Mouse (Mus musculus) urinary bladder, adult 2 months (tissue): ENCODE measurements around the gene Fn1. TPM values are rescaled to one million over a fixed set of nuclear protein-coding genes. Genes with fewer than 3 reads are reported as not detected.
A peak's percentile ranks its signal among the peaks of the same experiment; 100 is the strongest.

Experiments used
- DNase-seq: peaks from one replicate; pipeline ENCODE4 v3.0.0; 2022; ENCODE audit warnings: low spot score
- polyA plus RNA-seq: library from polyadenylated mRNA; depleted of rRNA; stranded (reverse); fragments of >200 nt; gene quantifications from 2 replicates; pipeline ENCODE4 v1.2.3, GENCODE M21; 2012

The Fn1 gene
- polyA plus RNA-seq, 1 experiment, result 689 TPM

- no peak for DNase-seq
Measured at GRCm38 (mm10) chr1:71606600-71607325, 46.2 kb downstream of the Fn1 start.

- no peak for DNase-seq
Measured at GRCm38 (mm10) chr1:71605751-71606150, 47.2 kb downstream of the Fn1 start.

- DNase-seq, result no peak
Measured at GRCm38 (mm10) chr1:71595365-71595764, 57.6 kb downstream of the Fn1 start.

DNA sequence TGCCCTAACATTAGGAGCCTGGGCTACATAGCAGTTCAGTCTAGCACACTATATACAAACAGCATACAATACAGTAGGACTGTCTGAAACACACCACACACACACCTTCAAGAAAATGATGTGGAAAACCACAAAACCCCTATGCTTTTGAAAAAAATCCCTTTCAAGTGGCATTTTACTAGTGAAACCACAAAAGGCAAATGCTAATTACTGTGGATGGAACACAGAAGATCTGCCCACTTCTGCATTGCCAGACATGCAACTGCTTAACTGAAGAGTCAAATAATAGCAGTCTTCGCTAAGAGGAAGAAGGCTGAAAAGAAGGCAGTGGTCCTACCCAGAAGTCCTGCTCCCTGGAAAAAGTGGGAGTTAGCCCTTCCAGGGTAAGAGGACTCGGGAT is 58.7 kb downstream of the Fn1 start:
- DNase-seq, result no peak

- no peak for DNase-seq
Measured at GRCm38 (mm10) chr1:71593184-71593583, 59.8 kb downstream of the Fn1 start.

- no peak for DNase-seq
Measured at GRCm38 (mm10) chr1:71590038-71590437, 63.0 kb downstream of the Fn1 start.

- no peak for DNase-seq
Measured at GRCm38 (mm10) chr1:71586658-71587057, 66.3 kb downstream of the Fn1 start.

- no peak for DNase-seq
Measured at GRCm38 (mm10) chr1:71583900-71584299, 69.1 kb downstream of the Fn1 start.

DNA sequence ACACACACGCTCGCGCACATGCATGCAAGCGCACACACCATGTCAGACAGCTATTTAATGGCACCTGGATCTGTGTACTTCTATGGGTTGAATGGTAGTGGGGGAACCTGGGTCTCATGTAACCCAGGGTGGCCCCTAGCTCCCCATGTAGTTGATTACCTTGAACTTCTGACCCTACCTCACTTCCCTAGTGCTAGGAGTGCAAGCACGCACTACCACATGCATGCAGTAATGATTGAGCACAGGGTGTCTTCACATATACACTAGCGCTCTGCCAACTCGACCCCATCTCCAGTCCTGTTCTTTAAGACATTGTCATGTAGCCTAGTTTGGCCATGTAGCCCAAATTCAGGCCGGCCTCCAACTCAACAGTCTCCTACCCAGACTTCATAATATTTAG is 69.7 kb downstream of the Fn1 start:
- no peak for DNase-seq

- DNase-seq, result no peak
Measured at GRCm38 (mm10) chr1:71580408-71580807, 72.6 kb downstream of the Fn1 start.

- DNase-seq, result no peak
Measured at GRCm38 (mm10) chr1:71579526-71579925, 73.5 kb downstream of the Fn1 start.

GRCm38 (mm10) chr1:71576837-71577236 is 76.2 kb downstream of the Fn1 start:
- no peak for DNase-seq

- DNase-seq, result no peak
Measured at GRCm38 (mm10) chr1:71575987-71576386, 77.0 kb downstream of the Fn1 start.

- DNase-seq, result no peak
Measured at GRCm38 (mm10) chr1:71570116-71570515, 82.9 kb downstream of the Fn1 start.

GRCm38 (mm10) chr1:71567884-71568605 is 85.0 kb downstream of the Fn1 start:
- DNase-seq, result no peak

DNA sequence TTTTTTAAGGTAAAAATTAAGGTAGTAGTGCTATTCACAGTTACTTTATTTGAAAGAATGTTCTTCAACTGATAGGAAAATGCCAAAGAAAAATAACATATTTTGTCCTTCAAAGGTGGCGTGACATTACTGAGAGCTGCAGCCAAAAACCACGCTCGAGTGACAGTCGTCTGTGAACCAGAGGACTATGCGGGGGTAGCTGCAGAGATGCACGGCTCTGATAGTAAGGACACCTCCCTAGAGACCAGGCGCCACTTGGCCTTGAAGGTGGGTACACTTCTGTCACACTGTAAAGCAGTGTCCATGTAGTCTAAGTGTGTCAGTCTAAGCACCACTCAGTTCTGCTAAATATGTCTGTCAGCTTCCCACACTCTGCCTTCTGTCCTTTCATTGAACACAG is 88.7 kb downstream of the Fn1 start:
- no peak for DNase-seq

GRCm38 (mm10) chr1:71560626-71561025 is 92.4 kb downstream of the Fn1 start:
- DNase-seq, result no peak

GRCm38 (mm10) chr1:71556688-71557612 is 96.0 kb downstream of the Fn1 start, which contains the start of gene Atic:
Atic (plus strand) TSS chr1:71557150.
- peak; percentile 79 for DNase-seq

- DNase-seq, result no peak
Measured at GRCm38 (mm10) chr1:71550626-71551195, 102.3 kb downstream of the Fn1 start.

DNA sequence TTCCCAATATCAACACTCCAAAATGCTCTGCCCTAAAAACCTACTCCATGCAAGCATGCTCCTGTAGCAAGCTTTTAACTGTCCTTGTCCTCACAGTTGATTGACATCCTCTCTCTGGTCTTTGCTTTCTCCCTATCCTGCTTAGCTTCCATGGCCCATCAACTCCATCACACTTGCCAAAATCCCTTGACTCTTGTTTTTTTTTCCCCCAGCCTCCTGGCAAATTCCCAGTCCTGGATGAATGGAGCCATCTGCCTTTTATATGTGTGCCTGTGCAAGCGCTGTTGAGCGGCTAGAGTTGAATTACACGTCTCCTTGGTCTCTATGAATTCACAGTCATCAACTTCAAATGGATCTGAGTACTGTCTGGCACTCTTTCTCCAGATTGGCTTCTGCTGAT is 112.6 kb downstream of the Fn1 start:
- DNase-seq, result no peak

- no peak for DNase-seq
Measured at GRCm38 (mm10) chr1:71539641-71540040, 113.4 kb downstream of the Fn1 start.
